Mouse (Mus musculus): Measurements from ENCODE around the gene Lyrm4.

GRCm38 (mm10) chr13:36131992-36132649, 14.8 kb upstream of the Lyrm4 start:
- no peak for TF ChIP-seq CTCF (conservative IDR thresholded peaks at IDR 0.05; ENCODE audit: low read length)
- no peak for TF ChIP-seq NANOG (IDR thresholded peaks at IDR 0.05; ENCODE audit: borderline replicate concordance, low read length)
- TF ChIP-seq POU5F1 (IDR thresholded peaks at IDR 0.05; ENCODE audit: borderline replicate concordance, low read length) = no peak
